Mouse (Mus musculus) layer of hippocampus, adult 9-10 months (tissue): Measurements from ENCODE around the gene Dpp7.

Source experiments
- DNase-seq: peaks from one replicate; pipeline ENCODE4 v3.0.0; 2022; ENCODE audit warnings: low spot score

Dpp7 gene

GRCm38 (mm10) chr2:25365091-25365761 is 9.1 kb upstream of the Dpp7 start, which contains the start of gene Uap1l1:
Gene Uap1l1 (minus strand): TSS chr2:25365682.
- no peak for DNase-seq

- no peak for DNase-seq
Observed at GRCm38 (mm10) chr2:25364761-25365090, 8.6 kb upstream of the Dpp7 start.

DNA sequence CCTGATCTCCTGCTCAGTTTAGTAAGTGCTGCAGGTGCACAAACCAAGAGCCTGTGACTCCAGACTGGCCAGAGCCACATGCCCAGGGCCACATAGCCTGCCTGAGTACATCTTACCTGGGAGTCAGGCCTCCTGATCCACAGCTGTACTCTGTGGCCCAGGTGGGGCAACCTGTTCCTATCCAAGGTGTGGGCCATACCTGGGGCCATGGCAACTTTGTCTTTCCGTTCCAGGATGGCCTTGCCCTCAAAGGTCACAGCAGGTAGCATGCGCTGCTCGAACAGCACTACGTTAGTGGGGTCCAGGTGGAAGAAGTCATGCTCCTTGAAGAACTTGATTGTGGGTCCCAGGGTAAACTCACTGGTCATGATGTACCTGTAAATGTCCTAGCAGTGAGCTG is 8.2 kb upstream of the Dpp7 start:
- DNase-seq, result no peak

GRCm38 (mm10) chr2:25363478-25364178 is 7.5 kb upstream of the Dpp7 start:
- no peak for DNase-seq

- no peak for DNase-seq
Observed at GRCm38 (mm10) chr2:25359848-25360247, 3.7 kb upstream of the Dpp7 start.

GRCm38 (mm10) chr2:25355419-25356066 is 616 bp downstream of the Dpp7 start:
- no peak for DNase-seq

- no peak for DNase-seq
Observed at GRCm38 (mm10) chr2:25354211-25354610, 1.9 kb downstream of the Dpp7 start.

- no peak for DNase-seq
Observed at GRCm38 (mm10) chr2:25350701-25351100, 5.5 kb downstream of the Dpp7 start.

- DNase-seq, result no peak
Observed at GRCm38 (mm10) chr2:25349499-25349898, 6.7 kb downstream of the Dpp7 start.

DNA sequence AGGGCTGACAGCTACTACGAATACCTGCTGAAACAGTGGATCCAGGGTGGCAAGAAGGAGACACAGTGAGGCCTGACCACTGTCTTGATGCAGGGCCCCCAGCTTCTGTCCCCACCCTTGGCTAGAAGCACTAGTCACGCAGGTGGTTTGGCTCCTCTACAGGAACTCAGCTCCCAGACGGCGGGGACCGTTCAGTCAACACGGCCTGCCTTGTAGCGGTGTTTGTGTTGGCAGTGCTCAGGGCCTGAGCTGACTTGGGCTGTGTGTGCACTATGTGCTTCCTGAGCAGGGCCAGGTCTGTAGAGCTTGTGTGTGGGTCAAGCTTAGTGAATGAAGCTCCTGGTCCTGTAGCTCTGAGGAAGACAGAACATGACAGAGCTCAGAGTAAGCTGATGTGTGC is 8.0 kb downstream of the Dpp7 start:
- DNase-seq, result no peak

DNA sequence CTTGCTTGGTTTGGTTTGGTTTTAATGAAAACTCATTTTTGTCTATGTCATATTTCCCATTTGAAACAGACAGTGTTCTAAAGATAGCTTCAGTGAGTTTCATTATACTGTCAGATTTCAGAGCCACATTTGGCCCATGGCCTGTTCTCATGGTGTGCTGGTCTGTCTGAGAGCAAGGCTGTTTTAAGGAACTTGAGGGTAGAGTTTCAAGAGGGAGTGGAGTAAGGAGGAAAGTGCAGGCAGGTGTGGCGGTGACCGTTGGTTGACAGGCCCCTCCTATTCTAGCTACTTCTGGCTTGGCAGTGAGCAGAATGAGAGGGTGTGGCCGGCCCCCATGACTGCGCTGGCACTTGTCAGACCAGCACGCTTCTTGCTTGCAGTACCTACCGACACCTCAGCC is 17.9 kb downstream of the Dpp7 start:
- no peak for DNase-seq

DNA sequence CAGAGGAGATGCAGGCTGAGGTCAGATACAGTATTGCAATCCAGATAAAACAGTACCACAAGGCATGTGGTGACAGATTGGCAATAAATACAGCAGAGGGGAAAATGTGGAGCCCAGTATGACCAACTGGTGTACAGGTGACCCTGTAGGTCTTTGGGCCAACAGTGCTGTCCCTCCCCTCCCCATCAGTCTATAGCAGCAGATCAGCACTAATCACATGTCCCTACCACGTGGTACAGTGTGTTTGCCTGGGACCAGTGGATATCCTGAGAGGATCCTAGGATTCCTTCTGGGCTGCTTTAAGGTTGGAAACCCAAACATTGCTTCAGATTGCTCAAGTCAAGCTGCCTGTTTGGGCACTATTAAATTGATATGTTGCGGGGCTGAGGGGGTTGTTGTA is 22.6 kb downstream of the Dpp7 start:
- no peak for DNase-seq

GRCm38 (mm10) chr2:25332286-25333160 is 23.6 kb downstream of the Dpp7 start, which contains the start of gene Man1b1:
Gene Man1b1 (plus strand): TSS chr2:25332338.
- DNase-seq, result peak; percentile 99

DNA sequence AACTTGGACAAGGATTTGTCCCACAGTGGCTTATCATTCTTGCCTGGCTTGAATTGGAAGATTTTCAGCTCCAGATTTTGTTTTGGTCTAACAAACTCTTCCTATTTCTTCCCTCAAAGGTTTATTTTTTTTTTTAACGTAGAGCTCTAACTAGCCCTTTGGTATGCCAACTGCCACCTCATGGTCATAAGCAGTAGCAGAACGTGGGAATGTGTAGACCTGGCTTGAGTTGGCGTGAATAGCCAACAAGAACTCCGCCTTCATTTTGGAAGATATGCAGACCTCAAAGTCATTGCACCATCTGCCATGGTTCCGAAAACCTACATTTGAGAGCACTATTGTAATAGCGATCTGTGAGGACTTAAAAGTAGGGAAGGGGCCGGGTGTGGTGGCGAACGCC is 24.7 kb downstream of the Dpp7 start:
- DNase-seq, result no peak

DNA sequence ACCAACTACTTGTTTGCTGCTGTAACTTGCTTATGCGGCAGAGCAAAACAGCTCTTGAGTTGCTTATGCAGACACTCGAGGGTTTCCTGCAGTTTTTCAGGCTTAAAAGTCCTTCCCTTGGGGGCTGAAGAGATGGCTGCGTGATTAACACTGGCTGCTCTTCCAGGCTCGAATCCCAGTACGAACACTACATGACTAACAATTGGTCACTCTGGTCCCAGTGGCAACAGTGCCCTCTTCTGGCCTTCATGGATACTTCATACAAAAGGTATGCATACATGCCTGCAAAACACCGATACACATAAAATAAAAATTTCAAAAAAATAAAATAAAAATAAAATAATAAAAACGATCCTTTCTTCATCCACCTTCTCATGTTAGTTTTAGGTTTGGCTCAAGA is 27.7 kb downstream of the Dpp7 start:
- DNase-seq, result no peak

DNA sequence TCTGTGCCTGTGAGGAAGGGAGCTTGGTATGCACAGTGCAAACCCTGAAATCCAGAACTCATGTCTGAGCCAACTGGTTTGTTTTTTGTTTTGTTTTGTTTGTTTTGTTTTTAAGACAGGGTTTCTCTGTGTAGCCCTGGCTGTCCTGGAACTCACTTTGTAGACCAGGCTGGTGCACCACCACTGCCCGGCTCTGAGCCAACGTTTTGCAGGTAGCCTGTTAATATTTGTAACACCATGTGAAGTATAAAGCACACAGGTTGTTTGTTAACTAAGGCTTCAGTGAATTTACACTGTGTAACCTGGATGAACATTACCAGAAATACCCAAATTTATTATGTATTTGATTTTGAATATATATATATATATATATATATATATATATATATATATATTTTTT is 30.1 kb downstream of the Dpp7 start:
- DNase-seq, result no peak

DNA sequence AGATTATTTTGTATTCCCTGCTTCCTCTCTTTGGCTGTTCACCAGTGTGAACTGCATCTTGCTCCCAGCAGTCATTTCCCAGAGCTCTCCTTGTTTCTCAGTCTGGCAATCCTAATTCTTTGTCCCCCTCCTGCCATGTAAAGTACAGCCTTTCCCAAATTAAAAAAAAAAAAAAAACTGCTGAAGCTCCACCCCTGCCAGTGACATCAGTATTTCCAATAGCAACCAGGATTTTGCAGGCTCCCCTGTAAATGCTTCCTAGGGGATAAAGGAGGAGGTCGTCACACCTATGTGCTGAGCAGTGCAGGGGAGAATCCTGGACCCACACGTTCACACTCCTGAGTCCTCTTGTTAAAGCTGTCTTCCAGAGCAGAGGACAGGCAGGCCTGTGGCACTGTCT is 36.1 kb downstream of the Dpp7 start:
- DNase-seq, result no peak

DNA sequence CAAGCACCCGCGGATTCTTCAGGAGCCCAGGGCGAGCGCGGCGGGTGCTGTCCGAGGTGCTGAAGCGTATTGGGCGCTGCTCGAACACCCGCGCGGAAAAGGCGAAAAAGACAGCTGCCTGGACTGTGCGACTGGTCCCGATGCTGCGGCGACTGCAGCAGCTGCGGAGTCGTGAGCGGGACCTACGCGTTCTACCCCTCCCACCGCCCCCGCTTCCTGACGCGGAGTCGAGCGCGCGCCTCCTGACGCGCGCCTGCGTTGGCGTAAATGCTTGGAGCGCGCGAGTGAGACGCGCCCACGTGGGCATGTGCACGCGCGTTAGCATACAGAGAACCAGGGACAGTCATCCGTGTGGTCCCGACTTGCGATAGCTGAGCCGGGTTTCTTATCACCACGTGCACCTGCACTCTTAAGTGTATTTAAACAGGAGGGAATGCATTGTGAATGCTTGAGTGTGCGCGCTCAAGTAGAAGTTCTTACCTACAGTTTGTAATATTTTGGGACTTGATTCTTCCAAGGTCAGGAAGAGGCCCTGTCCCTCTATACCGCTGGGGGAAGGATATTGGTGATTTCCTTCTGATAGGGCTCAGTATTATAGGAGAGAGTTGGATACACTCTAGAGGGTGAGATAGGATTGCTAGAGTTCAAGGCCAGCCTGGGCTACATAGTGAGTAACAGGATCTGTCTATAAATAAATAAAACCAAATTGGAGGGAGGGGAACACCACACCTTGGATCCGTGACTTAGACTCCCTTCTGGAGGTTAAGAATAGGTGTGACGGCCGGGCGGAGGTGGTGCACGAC is 37.0 kb downstream of the Dpp7 start, which contains the start of gene Grin1:
TSS of gene Grin1 (minus strand) at position 217 of the 803 bp plus-strand sequence.
- peak; percentile 59 for DNase-seq

DNA sequence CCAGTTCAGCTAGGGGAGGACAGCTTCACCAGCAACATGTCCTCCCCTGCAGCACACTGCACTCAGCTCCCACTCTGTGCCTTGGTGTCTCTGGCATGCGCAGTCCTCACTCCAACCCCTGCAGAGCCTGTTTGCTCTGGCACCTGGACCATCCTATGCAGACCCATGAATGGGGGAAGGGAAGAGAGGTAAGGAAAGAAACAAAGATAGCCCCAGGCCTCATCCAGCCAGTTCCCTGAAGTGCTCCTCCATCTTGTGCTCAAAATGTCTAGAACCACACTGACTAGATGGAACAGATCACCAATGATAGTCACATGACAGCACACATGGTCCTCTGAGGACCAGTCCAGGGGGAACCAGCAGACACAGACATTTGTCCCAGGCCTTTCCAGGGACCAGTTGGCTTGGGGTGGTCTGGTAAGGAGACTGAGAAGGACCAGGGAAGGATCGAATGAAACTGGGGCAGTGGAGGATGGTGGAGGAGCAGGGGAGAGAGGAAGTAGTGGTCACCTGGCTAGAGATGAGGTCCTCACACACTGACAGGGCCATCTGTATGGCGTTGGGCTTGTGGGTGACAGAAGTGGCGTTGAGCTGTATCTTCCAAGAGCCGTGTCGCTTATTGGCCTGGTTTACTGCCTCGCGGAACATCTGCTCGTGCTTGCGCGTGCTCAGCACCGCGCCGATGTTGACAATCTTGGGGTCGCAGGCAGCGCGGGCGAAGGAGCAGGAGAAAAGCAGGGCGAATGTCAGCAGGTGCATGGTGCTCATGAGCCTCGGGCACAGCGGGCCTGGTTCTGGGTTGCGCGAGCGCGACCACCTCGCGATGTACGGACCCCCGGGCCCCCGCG is 37.8 kb downstream of the Dpp7 start:
- DNase-seq, result no peak

- no peak for DNase-seq
Observed at GRCm38 (mm10) chr2:25311491-25311891, 44.7 kb downstream of the Dpp7 start.
